Mouse (Mus musculus): ENCODE results near the gene Urm1. TPM values are rescaled to one million over a fixed set of nuclear protein-coding genes. Genes with fewer than 3 reads are reported as not detected.

The Urm1 gene
- total and polyA plus RNA-seq, 3 experiments = 90.5 to 131 TPM; not detected in 1

- H3K36me3 ChIP-seq (ENCODE audit: control insufficient read depth in 1 of 2, insufficient read depth in 2 of 2, low read length in 2 of 2) = peaks cover 0 to 8% of the 10 kb centered on the region in 2 experiments; a peak in 3 of 4 replicates
- peaks cover 27% of the 10 kb centered on the region for H3K79me2 ChIP-seq (ENCODE audit: control insufficient read depth, insufficient read depth, low read length, poor library complexity)
- peak overlapping the region; percentile 94 for H3K27ac ChIP-seq (ENCODE audit: control insufficient read depth, low read depth, low read length)
- peaks cover 0 to 9% of the 10 kb centered on the region in 2 experiments; a peak in 2 of 4 replicates for H3K4me1 ChIP-seq (ENCODE audit: control insufficient read depth in 1 of 2, insufficient read depth in 2 of 2, low read length in 2 of 2)
- peak overlapping the region; percentile 91 for H3K4me3 ChIP-seq (ENCODE audit: control insufficient read depth in 1 of 2, insufficient read depth in 1 of 2, low read depth in 2 of 2, low read length in 2 of 2)
- H3K27me3 ChIP-seq (ENCODE audit: control insufficient read depth in 1 of 2, insufficient read depth in 2 of 2, low read length in 2 of 2) = no peaks in the 10 kb centered on the region
- peak overlapping the region; percentile 89 for H3K9ac ChIP-seq (ENCODE audit: control insufficient read depth, low read depth, low read length, poor library complexity, severe bottlenecking)
- peak; percentile 99 for DNase-seq (ENCODE audit: low read depth, low spot score)
- H3K9me3 ChIP-seq (replicated peaks; ENCODE audit: insufficient read depth, low read length) = no peaks in the 10 kb centered on the region
- TF ChIP-seq ZNF384 (IDR thresholded peaks at IDR 0.05; ENCODE audit: low read depth, low read length) = peak; percentile 100
- TF ChIP-seq SIN3A (IDR thresholded peaks at IDR 0.05; ENCODE audit: low read length) = peak; percentile 92
- TF ChIP-seq NRF1 (IDR thresholded peaks at IDR 0.05; ENCODE audit: insufficient read depth, low read depth, low read length, poor library complexity, severe bottlenecking) = no peak
- no peak for TF ChIP-seq MEF2A (IDR thresholded peaks at IDR 0.05; ENCODE audit: extremely low read depth, insufficient replicate concordance, low read depth, low read length, poor library complexity, severe bottlenecking)
- peak; percentile 76 for TF ChIP-seq POLR2AphosphoS2 (IDR thresholded peaks at IDR 0.05; ENCODE audit: low read length)
- peak; percentile 76 for TF ChIP-seq MYC (IDR thresholded peaks at IDR 0.05; ENCODE audit: low read depth, low read length)
- no peak for TF ChIP-seq USF2 (IDR thresholded peaks at IDR 0.05; ENCODE audit: borderline replicate concordance in 1 of 2, insufficient read depth in 1 of 2, low read depth in 1 of 2, low read length in 2 of 2)
- 0 out of 2 replicates have a peak, but pooled peaks have one; percentile 3 for TF ChIP-seq USF1 (IDR thresholded peaks at IDR 0.05; ENCODE audit: low read depth, low read length)
- no peak for TF ChIP-seq RCOR1 (IDR thresholded peaks at IDR 0.05; ENCODE audit: low read depth, low read length)
- no peak for TF ChIP-seq SMC3 (IDR thresholded peaks at IDR 0.05; ENCODE audit: low read depth, low read length)
- TF ChIP-seq ELF1 (IDR thresholded peaks at IDR 0.05; ENCODE audit: low read depth, low read length) = peak; percentile 98
- no peak for TF ChIP-seq ZC3H11A (IDR thresholded peaks at IDR 0.05; ENCODE audit: low read depth, low read length)
- TF ChIP-seq MAX (IDR thresholded peaks at IDR 0.05; ENCODE audit: low read length) = peak; percentile 78
- no peak for TF ChIP-seq E2F4 (IDR thresholded peaks at IDR 0.05; ENCODE audit: borderline replicate concordance, low read depth, low read length)
- no peak for TF ChIP-seq MAFK (IDR thresholded peaks at IDR 0.05; ENCODE audit: borderline replicate concordance, low read depth, low read length)
- TF ChIP-seq CHD2 (IDR thresholded peaks at IDR 0.05; ENCODE audit: low read length) = no peak; the same call in 1 of the 2 replicates
- TF ChIP-seq POLR2A (IDR thresholded peaks at IDR 0.05; ENCODE audit: control insufficient read depth in 1 of 2, insufficient read depth in 1 of 2, low read depth in 1 of 2, low read length in 2 of 2, poor library complexity in 1 of 2) = peak; percentile 69 to 89
- no peak for TF ChIP-seq GABPA (IDR thresholded peaks at IDR 0.05; ENCODE audit: low read depth, low read length)
- TF ChIP-seq BHLHE40 (IDR thresholded peaks at IDR 0.05; ENCODE audit: borderline replicate concordance, low read depth, low read length) = no peak
- peak; percentile 91 for TF ChIP-seq NELFE (IDR thresholded peaks at IDR 0.05; ENCODE audit: low read depth, low read length)
- TF ChIP-seq JUND (IDR thresholded peaks at IDR 0.05; ENCODE audit: low read depth, low read length) = no peak
- TF ChIP-seq UBTF (IDR thresholded peaks at IDR 0.05; ENCODE audit: borderline replicate concordance, insufficient read depth, low read depth, low read length) = no peak
- peak; percentile 1; the same call in 1 of the 2 replicates for TF ChIP-seq MYB (IDR thresholded peaks at IDR 0.05; ENCODE audit: low read depth, low read length)
- peak; percentile 16; the same call in 1 of the 2 replicates for TF ChIP-seq GATA1 (IDR thresholded peaks at IDR 0.05; ENCODE audit: low read depth, low read length)
- peak; percentile 65; the same call in 1 of the 2 replicates for TF ChIP-seq ZMIZ1 (IDR thresholded peaks at IDR 0.05; ENCODE audit: low read depth, low read length)
- peak; percentile 96 for TF ChIP-seq HCFC1 (IDR thresholded peaks at IDR 0.05; ENCODE audit: low read depth, low read length)
- TF ChIP-seq MAZ (IDR thresholded peaks at IDR 0.05; ENCODE audit: low read depth, low read length) = peak; percentile 64; the same call in 1 of the 2 replicates
- TF ChIP-seq RAD21 (IDR thresholded peaks at IDR 0.05; ENCODE audit: low read depth, low read length) = no peak
- TF ChIP-seq MXI1 (IDR thresholded peaks at IDR 0.05; ENCODE audit: low read depth, low read length) = peak; percentile 89
- TF ChIP-seq CHD1 (IDR thresholded peaks at IDR 0.05; ENCODE audit: low read depth, low read length) = peak; percentile 25; the same call in 1 of the 2 replicates
- no peak for TF ChIP-seq CTCF (IDR thresholded peaks at IDR 0.05 in 2 of 3, conservative IDR thresholded peaks at IDR 0.05 in 1 of 3; ENCODE audit: control insufficient read depth in 1 of 3, insufficient read depth in 1 of 3, low read depth in 2 of 3, low read length in 3 of 3, poor library complexity in 1 of 3, severe bottlenecking in 1 of 3)
- no peak for TF ChIP-seq POLR2AphosphoS5 (IDR thresholded peaks at IDR 0.05; ENCODE audit: borderline replicate concordance, low read depth, low read length)
- TF ChIP-seq TAL1 (IDR thresholded peaks at IDR 0.05; ENCODE audit: low read length) = no peak
- peak; percentile 96 for TF ChIP-seq TBP (IDR thresholded peaks at IDR 0.05; ENCODE audit: low read depth, low read length)
- TF ChIP-seq ZKSCAN1 (IDR thresholded peaks at IDR 0.05; ENCODE audit: low read depth, low read length) = peak; percentile 54; the same call in 1 of the 2 replicates
Observed at GRCm38 (mm10) chr2:29826926-29827708, 7.2 kb downstream of the Urm1 start.

All from MEL (cell line).